Mouse (Mus musculus) spleen, adult 2 months (tissue): Measurements from ENCODE around the gene Rnf34.

Source experiments
- CTCF ChIP-seq: fragments of 200-500 bp; IDR thresholded peaks from 2 replicates; pipeline ENCODE4 v1.5.1; 2011; ENCODE audit warnings: mild to moderate bottlenecking, inconsistent platforms; ENCODE audit not compliant: insufficient read depth, insufficient read length, insufficient replicate concordance; ENCODE audit errors: extremely low read depth
- POLR2A ChIP-seq: fragments of 200-500 bp; IDR thresholded peaks from 2 replicates; pipeline ENCODE4 v1.6.1; 2011; ENCODE audit warnings: low read depth, low read length, inconsistent platforms

DNA sequence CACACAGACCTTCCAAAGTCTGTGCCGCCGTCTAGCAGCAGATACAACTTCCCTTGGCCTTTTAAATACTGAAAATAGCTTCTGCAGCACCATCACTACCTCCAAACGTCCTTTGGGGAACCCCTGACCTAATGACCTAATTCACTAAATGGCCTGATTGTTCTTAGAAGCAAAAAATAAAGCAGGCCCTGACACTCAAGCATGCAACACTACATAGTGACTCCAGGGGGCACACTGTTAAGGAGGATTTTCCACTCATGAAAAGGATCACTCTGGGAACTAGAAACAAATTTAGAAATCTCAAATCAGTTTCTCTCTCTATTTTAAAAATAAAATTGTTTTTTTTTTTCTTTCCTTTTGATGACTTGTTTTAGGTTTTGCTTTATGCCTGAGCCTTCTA, 44.3 kb upstream of the Rnf34 start:
- TF ChIP-seq POLR2A (no peak), CTCF (no peak)
